Mouse (Mus musculus): ENCODE results near the gene Npb. TPM values are rescaled to one million over a fixed set of nuclear protein-coding genes. Genes with fewer than 3 reads are reported as not detected.

The Npb gene
- polyA plus RNA-seq, 1 experiment from 2014 or later, result 13.0 TPM

- H3K4me1 ChIP-seq (ENCODE audit: control insufficient read depth, insufficient read depth, low read length), result peaks cover 16% of the 10 kb centered on the region
- peak overlapping the region; percentile 91 for H3K4me2 ChIP-seq (replicated peaks; ENCODE audit: low read depth, low read length)
- ATAC-seq (ENCODE audit: insufficient number of reproducible peaks, insufficient read depth, low FRiP score, low read depth), result peak; percentile 8; the same call in 1 of the 2 replicates
- no peaks in the 10 kb centered on the region for H3K27me3 ChIP-seq (ENCODE audit: control insufficient read depth, insufficient read depth, low read length)
- H3K9me3 ChIP-seq (ENCODE audit: control insufficient read depth, low read depth, low read length), result no peaks in the 10 kb centered on the region
- H3K9ac ChIP-seq (replicated peaks; ENCODE audit: low read depth, low read length), result peak overlapping the region; percentile 94
- peak overlapping the region; percentile 84 for H3K27ac ChIP-seq (ENCODE audit: low read length)
- H3K36me3 ChIP-seq (ENCODE audit: control insufficient read depth, insufficient read depth, low read length), result peaks cover 36% of the 10 kb centered on the region
- H3K4me3 ChIP-seq (ENCODE audit: low read depth, low read length), result peak overlapping the region; percentile 95
- under 1% methylated on average over 15 of the region's 24 CpGs for WGBS
These were observed 35.9 kb upstream of the Npb start for GRCm38 (mm10) chr11:120572417-120572751.

- Histone ChIP-seq H3K9ac (replicated peaks; ENCODE audit: low read depth, low read length) (peak within 1 kb of the TSS; percentile 94), H3K27me3 (ENCODE audit: control insufficient read depth, insufficient read depth, low read length) (no peaks in the 10 kb centered on the region), H3K4me2 (replicated peaks; ENCODE audit: low read depth, low read length) (peak within 1 kb of the TSS; percentile 91), H3K36me3 (ENCODE audit: control insufficient read depth, insufficient read depth, low read length) (peaks cover 36% of the 10 kb centered on the region), H3K4me1 (ENCODE audit: control insufficient read depth, insufficient read depth, low read length) (peaks cover 16% of the 10 kb centered on the region), H3K4me3 (ENCODE audit: low read depth, low read length) (peak within 1 kb of the TSS; percentile 95), H3K27ac (ENCODE audit: low read length) (peak within 1 kb of the TSS; percentile 96), H3K9me3 (ENCODE audit: control insufficient read depth, low read depth, low read length) (no peaks in the 10 kb centered on the region)
- ATAC-seq (ENCODE audit: insufficient number of reproducible peaks, insufficient read depth, low FRiP score, low read depth), result peak; percentile 97
- WGBS, result under 1% methylated on average over 94 of the region's 94 CpGs
These were observed 35.3 kb upstream of the Npb start, which contains the start of gene P4hb for GRCm38 (mm10) chr11:120572752-120573584. Gene P4hb (minus strand): TSS chr11:120573253.

- Histone ChIP-seq H3K4me2 (replicated peaks; ENCODE audit: low read depth, low read length) (peak overlapping the region; percentile 85), H3K9ac (replicated peaks; ENCODE audit: low read depth, low read length) (peak overlapping the region; percentile 90), H3K4me1 (ENCODE audit: control insufficient read depth, insufficient read depth, low read length) (peaks cover 16% of the 10 kb centered on the region), H3K4me3 (ENCODE audit: low read depth, low read length) (peak overlapping the region; percentile 95), H3K27ac (ENCODE audit: low read length) (peak overlapping the region; percentile 96), H3K9me3 (ENCODE audit: control insufficient read depth, low read depth, low read length) (no peaks in the 10 kb centered on the region), H3K36me3 (ENCODE audit: control insufficient read depth, insufficient read depth, low read length) (peaks cover 36% of the 10 kb centered on the region), H3K27me3 (ENCODE audit: control insufficient read depth, insufficient read depth, low read length) (no peaks in the 10 kb centered on the region)
- no peak; the same call in 1 of the 2 replicates for ATAC-seq (ENCODE audit: insufficient number of reproducible peaks, insufficient read depth, low FRiP score, low read depth)
- WGBS, result under 1% methylated on average over 23 of the region's 23 CpGs
These were observed 34.5 kb upstream of the Npb start for GRCm38 (mm10) chr11:120573585-120574277.

GRCm38 (mm10) chr11:120574278-120574600 is 34.0 kb upstream of the Npb start:
- H3K9me3 ChIP-seq (ENCODE audit: control insufficient read depth, low read depth, low read length), result no peaks in the 10 kb centered on the region
- H3K4me2 ChIP-seq (replicated peaks; ENCODE audit: low read depth, low read length), result peak overlapping the region; percentile 85
- no peak overlapping the region for H3K27ac ChIP-seq (ENCODE audit: low read length)
- no peak for ATAC-seq (ENCODE audit: insufficient number of reproducible peaks, insufficient read depth, low FRiP score, low read depth)
- H3K36me3 ChIP-seq (ENCODE audit: control insufficient read depth, insufficient read depth, low read length), result peaks cover 40% of the 10 kb centered on the region
- H3K27me3 ChIP-seq (ENCODE audit: control insufficient read depth, insufficient read depth, low read length), result no peaks in the 10 kb centered on the region
- WGBS, result 45% methylated on average over 5 of the region's 5 CpGs
- H3K4me3 ChIP-seq (ENCODE audit: low read depth, low read length), result peak overlapping the region; percentile 95
- peaks cover 20% of the 10 kb centered on the region for H3K4me1 ChIP-seq (ENCODE audit: control insufficient read depth, insufficient read depth, low read length)
- 0 out of 2 replicates have a peak overlapping the region, but pooled peaks have one; percentile 14 for H3K9ac ChIP-seq (replicated peaks; ENCODE audit: low read depth, low read length)

- no peak overlapping the region for H3K4me2 ChIP-seq (replicated peaks; ENCODE audit: low read depth, low read length)
- no peak overlapping the region for H3K9ac ChIP-seq (replicated peaks; ENCODE audit: low read depth, low read length)
- H3K9me3 ChIP-seq (ENCODE audit: control insufficient read depth, low read depth, low read length), result no peaks in the 10 kb centered on the region
- ATAC-seq (ENCODE audit: insufficient number of reproducible peaks, insufficient read depth, low FRiP score, low read depth), result no peak
- no peak overlapping the region for H3K27ac ChIP-seq (ENCODE audit: low read length)
- H3K27me3 ChIP-seq (ENCODE audit: control insufficient read depth, insufficient read depth, low read length), result no peaks in the 10 kb centered on the region
- no peak overlapping the region for H3K4me3 ChIP-seq (ENCODE audit: low read depth, low read length)
- H3K4me1 ChIP-seq (ENCODE audit: control insufficient read depth, insufficient read depth, low read length), result peaks cover 26% of the 10 kb centered on the region
- WGBS, result 73% methylated on average over 2 of the region's 2 CpGs
- H3K36me3 ChIP-seq (ENCODE audit: control insufficient read depth, insufficient read depth, low read length), result peaks cover 43% of the 10 kb centered on the region
These were observed 33.2 kb upstream of the Npb start for GRCm38 (mm10) chr11:120575046-120575445.

GRCm38 (mm10) chr11:120575940-120576339 is 32.3 kb upstream of the Npb start:
- Histone ChIP-seq H3K9me3 (ENCODE audit: control insufficient read depth, low read depth, low read length) (no peaks in the 10 kb centered on the region), H3K4me2 (replicated peaks; ENCODE audit: low read depth, low read length) (no peak overlapping the region), H3K36me3 (ENCODE audit: control insufficient read depth, insufficient read depth, low read length) (peaks cover 36% of the 10 kb centered on the region), H3K4me3 (ENCODE audit: low read depth, low read length) (no peak overlapping the region), H3K27me3 (ENCODE audit: control insufficient read depth, insufficient read depth, low read length) (no peaks in the 10 kb centered on the region), H3K4me1 (ENCODE audit: control insufficient read depth, insufficient read depth, low read length) (peaks cover 28% of the 10 kb centered on the region), H3K9ac (replicated peaks; ENCODE audit: low read depth, low read length) (no peak overlapping the region), H3K27ac (ENCODE audit: low read length) (no peak overlapping the region)
- no peak for ATAC-seq (ENCODE audit: insufficient number of reproducible peaks, insufficient read depth, low FRiP score, low read depth)

GRCm38 (mm10) chr11:120576365-120576981 is 31.8 kb upstream of the Npb start:
- Histone ChIP-seq H3K4me2 (replicated peaks; ENCODE audit: low read depth, low read length) (no peak overlapping the region), H3K36me3 (ENCODE audit: control insufficient read depth, insufficient read depth, low read length) (peaks cover 31% of the 10 kb centered on the region), H3K4me3 (ENCODE audit: low read depth, low read length) (no peak overlapping the region), H3K9ac (replicated peaks; ENCODE audit: low read depth, low read length) (no peak overlapping the region), H3K9me3 (ENCODE audit: control insufficient read depth, low read depth, low read length) (no peaks in the 10 kb centered on the region), H3K27me3 (ENCODE audit: control insufficient read depth, insufficient read depth, low read length) (no peaks in the 10 kb centered on the region), H3K4me1 (ENCODE audit: control insufficient read depth, insufficient read depth, low read length) (peaks cover 23% of the 10 kb centered on the region), H3K27ac (ENCODE audit: low read length) (no peak overlapping the region)
- no peak for ATAC-seq (ENCODE audit: insufficient number of reproducible peaks, insufficient read depth, low FRiP score, low read depth)
- 73% methylated on average over 3 of the region's 3 CpGs for WGBS

- Histone ChIP-seq H3K27ac (ENCODE audit: low read length) (no peak overlapping the region), H3K27me3 (ENCODE audit: control insufficient read depth, insufficient read depth, low read length) (no peaks in the 10 kb centered on the region), H3K4me3 (ENCODE audit: low read depth, low read length) (no peak overlapping the region), H3K36me3 (ENCODE audit: control insufficient read depth, insufficient read depth, low read length) (peaks cover 29% of the 10 kb centered on the region), H3K4me2 (replicated peaks; ENCODE audit: low read depth, low read length) (no peak overlapping the region), H3K4me1 (ENCODE audit: control insufficient read depth, insufficient read depth, low read length) (peaks cover 22% of the 10 kb centered on the region), H3K9ac (replicated peaks; ENCODE audit: low read depth, low read length) (no peak overlapping the region), H3K9me3 (ENCODE audit: control insufficient read depth, low read depth, low read length) (no peaks in the 10 kb centered on the region)
- WGBS, result 87% methylated on average over 7 of the region's 7 CpGs
- ATAC-seq (ENCODE audit: insufficient number of reproducible peaks, insufficient read depth, low FRiP score, low read depth), result no peak
These were observed 30.9 kb upstream of the Npb start for GRCm38 (mm10) chr11:120577211-120578023.
